Mouse (Mus musculus) lung, postnatal 0 days (tissue): ENCODE measurements around the gene Olfr366. TPM values are rescaled to one million over a fixed set of nuclear protein-coding genes. Genes with fewer than 3 reads are reported as not detected.
"Not testable (repeated sequence)": the region's sequence is repeated elsewhere in the genome, so short reads cannot be mapped to it uniquely, and the experiment has no call there.

Source experiments
- ATAC-seq: fragments of 200-750 bp; cut with Nextera tagmentation; 2 replicates; pipeline ENCODE4 v1.8.0; 2017; ENCODE audit warnings: moderate library complexity
- DNase-seq: peaks from one replicate; pipeline ENCODE4 v3.0.0-alpha.2; 2016; ENCODE audit warnings: low spot score
- H3K27ac ChIP-seq: fragments of 300-500 bp; sonication (generic); 2 replicates; pipeline ENCODE4 v1.5.1; 2014; ENCODE audit warnings: antibody characterized with exemption, mild to moderate bottlenecking, low read length, mixed read lengths
- H3K27me3 ChIP-seq: fragments of 300-500 bp; sonication (generic); replicated peaks from 2 replicates; pipeline ENCODE4 v1.6.1; 2014; ENCODE audit warnings: low read length, mixed read lengths; ENCODE audit not compliant: insufficient read depth
- H3K36me3 ChIP-seq: fragments of 300-500 bp; sonication (generic); 2 replicates; pipeline ENCODE4 v1.6.1; 2014; ENCODE audit warnings: low read length, mixed read lengths; ENCODE audit not compliant: insufficient read depth
- H3K4me1 ChIP-seq: fragments of 300-500 bp; sonication (generic); 2 replicates; pipeline ENCODE4 v1.6.1; 2014; ENCODE audit warnings: antibody characterized with exemption, low read depth, low read length, mixed read lengths; ENCODE audit not compliant: insufficient read depth
- H3K4me2 ChIP-seq: fragments of 300-500 bp; sonication (generic); replicated peaks from 2 replicates; pipeline ENCODE4 v1.6.1; 2014; ENCODE audit warnings: low read depth, mild to moderate bottlenecking, low read length, moderate library complexity, mixed read lengths
- H3K4me3 ChIP-seq: fragments of 300-500 bp; sonication (generic); 2 replicates; pipeline ENCODE4 v1.5.1; 2014; ENCODE audit warnings: low read depth, low read length
- H3K9ac ChIP-seq: fragments of 300-500 bp; sonication (generic); replicated peaks from 2 replicates; pipeline ENCODE4 v1.6.1; 2014; ENCODE audit warnings: low read depth, mild to moderate bottlenecking
- H3K9me3 ChIP-seq: fragments of 300-500 bp; sonication (generic); 2 replicates; pipeline ENCODE4 v1.6.1; 2016; ENCODE audit warnings: low read length, mixed read lengths
- CTCF ChIP-seq: IDR thresholded peaks from 2 replicates; pipeline ENCODE4 v1.5.1; 2016; ENCODE audit warnings: antibody characterized with exemption, mild to moderate bottlenecking
- EP300 ChIP-seq: IDR thresholded peaks from 2 replicates; pipeline ENCODE4 v1.6.1; 2016; ENCODE audit warnings: antibody characterized with exemption, mild to moderate bottlenecking, control low read depth
- WGBS: fragments of 180-500 bp; shearing (Covaris S2); extraction: QIAGEN DNeasy Blood & Tissue Kit; methylation state at CpG from one replicate; pipeline ENCODE4 v1.1.7; 2014; 5-methylcytosine and 5-hydroxymethylcytosine counted together
- polyA plus RNA-seq: library from polyadenylated mRNA; unstranded; fragments of >200 nt; fragmentation: Nextera tagmentation; extraction: Ambion mirVana; gene quantifications from 2 replicates; pipeline ENCODE4 v1.2.1, GENCODE M21; 2015

Gene Olfr366
- polyA plus RNA-seq: not detected in 2 replicates

DNA sequence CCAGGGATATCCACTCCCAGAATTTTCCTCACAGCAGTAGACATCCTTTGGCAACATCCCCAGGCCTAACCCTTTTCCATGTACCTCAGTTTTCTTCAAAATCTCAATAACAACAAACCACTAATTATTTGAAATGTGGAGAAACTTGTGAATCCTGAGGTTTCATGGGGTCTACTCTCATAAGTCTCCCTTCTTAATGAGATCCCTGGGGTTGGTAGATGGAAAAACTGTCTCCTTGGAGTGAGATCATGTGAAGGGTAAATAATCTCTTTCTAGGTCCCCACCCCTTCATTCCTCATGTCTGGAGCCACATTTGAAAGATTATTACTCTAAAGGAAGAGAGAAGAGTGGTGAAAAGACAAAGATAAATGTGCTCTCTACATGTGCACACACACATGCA lies at the start of gene Olfr366:
Gene Olfr366 (plus strand): TSS at position 301 of the 400 bp plus-strand sequence.
- H3K27me3 ChIP-seq: no peaks in the 10 kb centered on the region
- H3K4me1 ChIP-seq: no peaks in the 10 kb centered on the region
- no peak within 1 kb of the TSS for H3K27ac ChIP-seq
- no peak within 1 kb of the TSS for H3K9ac ChIP-seq
- DNase-seq (no peak), ATAC-seq (no peak)
- no peaks in the 10 kb centered on the region for H3K36me3 ChIP-seq
- H3K4me3 ChIP-seq: no peak within 1 kb of the TSS
- TF ChIP-seq EP300: no peak
- TF ChIP-seq CTCF: no peak
- no peak within 1 kb of the TSS for H3K4me2 ChIP-seq
- no peaks in the 10 kb centered on the region for H3K9me3 ChIP-seq

DNA sequence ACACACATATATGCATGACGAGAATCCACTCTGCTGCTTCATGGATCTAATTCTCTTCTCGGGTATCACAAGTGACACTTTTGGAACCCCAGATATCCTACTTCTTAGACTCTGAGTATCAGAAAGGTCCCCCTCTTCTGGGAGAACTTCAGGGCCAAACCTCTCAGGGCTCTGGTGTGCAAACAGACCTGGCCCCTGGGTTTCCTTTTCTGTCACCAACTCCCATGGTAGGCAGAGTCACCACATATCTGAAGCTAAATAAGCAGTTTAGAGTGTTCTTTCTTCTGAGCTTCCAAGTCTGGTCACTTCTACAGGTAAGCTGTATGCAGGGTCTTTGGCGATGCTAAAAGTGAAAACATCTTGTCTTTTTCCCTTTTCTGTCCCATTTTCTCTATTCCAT lies 23.5 kb upstream of the Olfr366 start, which contains the start of gene Olfr365:
Gene Olfr365 (plus strand): TSS at position 301 of the 400 bp plus-strand sequence.
- TF ChIP-seq CTCF: no peak
- no peak for TF ChIP-seq EP300
- DNase-seq (no peak), ATAC-seq (no peak)
- Histone ChIP-seq H3K4me1 (no peaks in the 10 kb centered on the region), H3K36me3 (no peaks in the 10 kb centered on the region), H3K9me3 (no peaks in the 10 kb centered on the region), H3K9ac (no peak within 1 kb of the TSS), H3K4me3 (no peak within 1 kb of the TSS), H3K4me2 (no peak within 1 kb of the TSS), H3K27me3 (no peaks in the 10 kb centered on the region), H3K27ac (no peak within 1 kb of the TSS)
- WGBS: 53% methylated on average over 3 of the region's 3 CpGs

DNA sequence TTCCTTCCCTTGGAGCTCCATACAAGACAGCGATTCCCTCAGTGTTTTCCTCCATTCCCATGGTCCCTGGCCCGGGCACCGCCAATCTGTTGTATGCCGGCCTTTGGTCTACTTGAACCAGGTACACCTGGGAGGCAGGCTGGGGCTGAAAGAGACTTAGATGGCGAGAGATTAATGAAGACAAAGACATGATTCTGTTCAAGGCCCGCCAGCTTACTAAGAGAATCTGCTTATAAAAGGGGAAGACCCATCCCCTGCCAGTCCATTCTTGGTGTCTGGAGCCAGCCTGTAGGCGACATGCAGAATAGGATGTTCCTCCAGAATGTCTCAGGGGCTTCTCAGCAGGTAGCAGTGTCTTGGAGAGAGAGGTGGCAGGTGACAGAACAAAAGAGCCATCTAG lies 50.4 kb downstream of the Olfr366 start:
- H3K4me1 ChIP-seq, H3K9ac ChIP-seq, H3K9me3 ChIP-seq, H3K4me3 ChIP-seq, DNase-seq, H3K27me3 ChIP-seq, ATAC-seq, H3K27ac ChIP-seq, H3K4me2 ChIP-seq, H3K36me3 ChIP-seq: not testable (repeated sequence)
- 73% methylated on average over 7 of the region's 7 CpGs for WGBS

Other genes starting within 250 kb of the Olfr366 start
- not detected in 2 replicates for gene Olfr357, start 217.7 kb upstream of the Olfr366 start, polyA plus RNA-seq
- not detected in 2 replicates for gene Olfr358, start 202.2 kb upstream of the Olfr366 start, polyA plus RNA-seq
- gene Olfr360, start 145.8 kb upstream of the Olfr366 start, polyA plus RNA-seq: not detected in 2 replicates
- gene Olfr361, start 122.3 kb upstream of the Olfr366 start, polyA plus RNA-seq: not detected in 2 replicates
- gene Olfr362, start 93.7 kb upstream of the Olfr366 start, polyA plus RNA-seq: not detected in 2 replicates
- not detected in 2 replicates for gene Olfr364-ps1, start 72.3 kb upstream of the Olfr366 start, polyA plus RNA-seq
- gene Olfr365, start 23.4 kb upstream of the Olfr366 start, polyA plus RNA-seq: not detected in 2 replicates
- gene Olfr368, start 114.9 kb downstream of the Olfr366 start, polyA plus RNA-seq: not detected in 2 replicates
- 38.1 and 41.8 TPM in 2 replicates for gene Pdcl, start 147.8 kb downstream of the Olfr366 start, polyA plus RNA-seq
- gene Rc3h2, start 211.3 kb downstream of the Olfr366 start, polyA plus RNA-seq: 7.6 and 9.3 TPM in 2 replicates
- 2.2 and 2.6 TPM in 2 replicates for gene Zbtb26, start 231.6 kb downstream of the Olfr366 start, polyA plus RNA-seq
- 3.1 and 3.5 TPM in 2 replicates for gene Zbtb6, start 231.6 kb downstream of the Olfr366 start, polyA plus RNA-seq
- gene Rabgap1, start 231.7 kb downstream of the Olfr366 start, polyA plus RNA-seq: 22.3 and 26.7 TPM in 2 replicates